In genomic region chr1:87510845-87511244, GRCm38 (mm10) we compare ENCODE assay signal across 10 mouse cellular contexts. TPM values are rescaled to one million over a fixed set of nuclear protein-coding genes. Genes with fewer than 3 reads are reported as not detected.
DNase-seq lines count a peak whose midpoint lies in the region; ATAC-seq and TF ChIP-seq lines count a peak whose summit lies in the region.
"Had no signal": no experiment of that assay in that cellular context is flagged by ENCODE, and none has a peak within 500 bp of the region (broad histone marks: within the 10 kb centered on the region; RNA-seq: fewer than 3 reads in every experiment).

No protein-coding gene starts in this region.

- no peak overlapping the region for H3K27ac ChIP-seq in forebrain, embryonic 14.5 days (ENCODE audit: low read depth, low read length)
- no peak overlapping the region for H3K27ac ChIP-seq in liver, postnatal 0 days (ENCODE audit: low read depth)

- H3K4me3 ChIP-seq in E14TG2a.4 (replicated peaks; ENCODE audit: low read length) = peak overlapping the region; percentile 85
- peak overlapping the region; percentile 69 for H3K4me3 ChIP-seq in forebrain, embryonic 14.5 days (ENCODE audit: low read depth, low read length)
- no peak overlapping the region for H3K4me3 ChIP-seq in liver, postnatal 0 days (ENCODE audit: low read depth, low read length)

- peaks cover 68% of the 10 kb centered on the region for H3K27me3 ChIP-seq in E14TG2a.4 (ENCODE audit: insufficient read depth, low read length)
- H3K27me3 ChIP-seq in forebrain, embryonic 14.5 days (replicated peaks; ENCODE audit: control insufficient read depth, insufficient read depth, low read length) = peaks cover 25% of the 10 kb centered on the region
- peaks cover 32% of the 10 kb centered on the region for H3K27me3 ChIP-seq in liver, postnatal 0 days (ENCODE audit: insufficient read depth, low read length)

- H3K9ac ChIP-seq in forebrain, embryonic 14.5 days (ENCODE audit: low read length) = no peak overlapping the region
- H3K9ac ChIP-seq in liver, postnatal 0 days (replicated peaks) = no peak overlapping the region

- no peak for TF ChIP-seq EP300 in liver, postnatal 0 days (IDR thresholded peaks at IDR 0.05; ENCODE audit: low read depth)

- TF ChIP-seq CTCF in E14TG2a.4 (conservative IDR thresholded peaks at IDR 0.05; ENCODE audit: low read length) = no peak
- no peak for TF ChIP-seq CTCF in liver, postnatal 0 days (IDR thresholded peaks at IDR 0.05; ENCODE audit: low read depth)

- H3K9me3 ChIP-seq in E14TG2a.4 (ENCODE audit: low read length) = peaks cover 7% of the 10 kb centered on the region
- no peaks in the 10 kb centered on the region for H3K9me3 ChIP-seq in forebrain, embryonic 14.5 days (replicated peaks; ENCODE audit: control insufficient read depth, low read length)
- H3K9me3 ChIP-seq in liver, postnatal 0 days (ENCODE audit: low read length) = peaks cover 5% of the 10 kb centered on the region; the same call in 1 of the 2 replicates

- ATAC-seq in frontal cortex, adult (ENCODE audit: low TSS enrichment) = 0 out of 2 replicates have a peak, but pooled peaks have one; percentile 21
- ATAC-seq in forebrain, embryonic 14.5 days = peak; percentile 22; the same call in 1 of the 2 replicates
- no peak for ATAC-seq in liver, postnatal 0 days

- H3K4me1 ChIP-seq in E14TG2a.4 (replicated peaks; ENCODE audit: low read depth, low read length) = peaks cover 27% of the 10 kb centered on the region
- peaks cover 5% of the 10 kb centered on the region; the same call in 1 of the 2 replicates for H3K4me1 ChIP-seq in forebrain, embryonic 14.5 days (ENCODE audit: control insufficient read depth, insufficient read depth, low read length)
- peaks cover 7% of the 10 kb centered on the region; the same call in 1 of the 2 replicates for H3K4me1 ChIP-seq in liver, postnatal 0 days (ENCODE audit: insufficient read depth)

- WGBS in forebrain, embryonic 14.5 days = 11% methylated on average over 5 of the region's 5 CpGs
- 14% methylated on average over 5 of the region's 5 CpGs for WGBS in liver, postnatal 0 days (ENCODE audit: insufficient replicate concordance)

- no peaks in the 10 kb centered on the region for H3K36me3 ChIP-seq in E14TG2a.4 (ENCODE audit: insufficient read depth, low read length)
- no peaks in the 10 kb centered on the region for H3K36me3 ChIP-seq in forebrain, embryonic 14.5 days (ENCODE audit: control insufficient read depth, insufficient read depth, low read length)
- no peaks in the 10 kb centered on the region; the same call in 1 of the 2 replicates for H3K36me3 ChIP-seq in liver, postnatal 0 days (replicated peaks; ENCODE audit: insufficient read depth, low read length)

- H3K4me2 ChIP-seq in forebrain, embryonic 14.5 days (ENCODE audit: low read length) = peak overlapping the region; percentile 94
- H3K4me2 ChIP-seq in liver, postnatal 0 days (ENCODE audit: low read depth, low read length) = peak overlapping the region; percentile 86; the same call in 1 of the 2 replicates

- no peak for DNase-seq in frontal cortex, postnatal 14 days (ENCODE audit: low spot score in 2 of 2)
- no peak for DNase-seq in forebrain, embryonic 14.5 days (ENCODE audit: low spot score)
- DNase-seq in liver, postnatal 0 days = no peak
- no peak for DNase-seq in adrenal gland, adult 8-10 months
- DNase-seq in adrenal gland, adult (ENCODE audit: inconsistent age in 2 of 2, low spot score in 1 of 2) = no peak
- DNase-seq in kidney, adult 18-20 months = no peak

RNA-seq across cellular contexts. Expression of gene Neu2, which starts 1.2 kb away (rescaled TPM):
- polyA plus RNA-seq in forebrain, embryonic 14.5 days (2014; fragmentation: Nextera tagmentation; extraction: Ambion mirVana) = 0.14 and 0.17 TPM in 2 replicates
- polyA plus RNA-seq in liver, postnatal 0 days (2015; fragmentation: Nextera tagmentation; extraction: Ambion mirVana) = 0.54 and 0.67 TPM in 2 replicates
- total RNA-seq in adrenal gland, adult 8-10 months (2022) = not detected

RNA-seq across cellular contexts. Expression of gene Snorc, which starts 40.8 kb away (rescaled TPM):
- polyA plus RNA-seq in forebrain, embryonic 14.5 days (2014; fragmentation: Nextera tagmentation; extraction: Ambion mirVana) = not detected in 2 replicates
- polyA plus RNA-seq in liver, postnatal 0 days (2015; fragmentation: Nextera tagmentation; extraction: Ambion mirVana) = 0.25 and 0.34 TPM in 2 replicates
- not detected for total RNA-seq in adrenal gland, adult 8-10 months (2022)
- total RNA-seq: gastrocnemius, postnatal 10 days; layer of hippocampus, adult 18-20 months had no signal
